Mouse (Mus musculus) spleen, adult 18-20 months (tissue): ENCODE measurements around the gene Ptges3l.
"Not testable (repeated sequence)": the region's sequence is repeated elsewhere in the genome, so short reads cannot be mapped to it uniquely, and the experiment has no call there.

Experiments used
- DNase-seq, 2 experiments: peaks; one replicate each; pipeline ENCODE4 v3.0.0; 2022; ENCODE audit warnings: mixed read lengths in 2 of 2

Gene Ptges3l

GRCm38 (mm10) chr11:101418991-101419390 is 6.1 kb downstream of the Ptges3l start:
- DNase-seq: no peak

GRCm38 (mm10) chr11:101417101-101417855 is 7.9 kb downstream of the Ptges3l start, which contains the start of gene Aarsd1:
TSS of gene Aarsd1 (minus strand) at chr11:101417615.
- peak; percentile 72 to 89 for DNase-seq

- no peak for DNase-seq
Observed at GRCm38 (mm10) chr11:101416433-101417100, 8.6 kb downstream of the Ptges3l start.

- no peak for DNase-seq
Observed at GRCm38 (mm10) chr11:101415306-101415705, 9.8 kb downstream of the Ptges3l start.

- peak in 1 of 2 experiments; percentile 40 for DNase-seq
Observed at GRCm38 (mm10) chr11:101395110-101395509, 30.0 kb downstream of the Ptges3l start.

GRCm38 (mm10) chr11:101381817-101382216 is 43.3 kb downstream of the Ptges3l start:
- no peak for DNase-seq

GRCm38 (mm10) chr11:101378926-101379325 is 46.2 kb downstream of the Ptges3l start:
- DNase-seq: no peak

- DNase-seq: not testable (repeated sequence)
Observed at GRCm38 (mm10) chr11:101378196-101378595, 46.9 kb downstream of the Ptges3l start.

GRCm38 (mm10) chr11:101374421-101374938 is 50.7 kb downstream of the Ptges3l start:
- DNase-seq: no peak

GRCm38 (mm10) chr11:101370141-101370540 is 55.0 kb downstream of the Ptges3l start:
- no peak for DNase-seq
